Mouse (Mus musculus) neural tube, embryonic 11.5 days (tissue): ENCODE measurements around the gene Atf3. TPM values are rescaled to one million over a fixed set of nuclear protein-coding genes. Genes with fewer than 3 reads are reported as not detected.

Source experiments
- ATAC-seq: fragments of 200-750 bp; cut with Nextera tagmentation; 2 replicates; pipeline ENCODE4 v1.8.0; 2017; ENCODE audit warnings: moderate number of reproducible peaks, mild to moderate bottlenecking, moderate TSS enrichment, moderate library complexity; ENCODE audit not compliant: insufficient read depth, low FRiP score, low TSS enrichment
- DNase-seq: peaks from one replicate; pipeline ENCODE4 v3.0.0-alpha.2; 2015; ENCODE audit warnings: low spot score
- H3K27ac ChIP-seq: fragments of 300-500 bp; sonication (generic); 2 replicates; pipeline ENCODE4 v1.5.1; 2014; ENCODE audit warnings: low read depth, mild to moderate bottlenecking, low read length
- H3K27me3 ChIP-seq: fragments of 300-500 bp; sonication (generic); 2 replicates; pipeline ENCODE4 v1.6.1; 2014; ENCODE audit warnings: mild to moderate bottlenecking, low read length, mixed read lengths; ENCODE audit not compliant: control insufficient read depth, insufficient read depth
- H3K36me3 ChIP-seq: fragments of 300-500 bp; sonication (generic); 2 replicates; pipeline ENCODE4 v1.6.1; 2014; ENCODE audit warnings: mild to moderate bottlenecking, low read length, moderate library complexity, mixed read lengths; ENCODE audit not compliant: control insufficient read depth, insufficient read depth
- H3K4me1 ChIP-seq: fragments of 300-500 bp; sonication (generic); 2 replicates; pipeline ENCODE4 v1.6.1; 2014; ENCODE audit warnings: low read length, mixed read lengths; ENCODE audit not compliant: control insufficient read depth, insufficient read depth
- H3K4me2 ChIP-seq: fragments of 300-500 bp; sonication (generic); 2 replicates; pipeline ENCODE4 v1.6.1; 2014; ENCODE audit warnings: low read depth, mild to moderate bottlenecking, moderate library complexity
- H3K4me3 ChIP-seq: fragments of 300-500 bp; sonication (generic); 2 replicates; pipeline ENCODE4 v1.5.1; 2014; ENCODE audit warnings: low read depth, low read length
- H3K9ac ChIP-seq: fragments of 300-500 bp; sonication (generic); 2 replicates; pipeline ENCODE4 v1.6.1; 2014; ENCODE audit warnings: mild to moderate bottlenecking, low read length
- H3K9me3 ChIP-seq: fragments of 300-500 bp; sonication (generic); 2 replicates; pipeline ENCODE4 v1.6.1; 2016; ENCODE audit warnings: low read length; ENCODE audit not compliant: control insufficient read depth
- WGBS: fragments of 180-500 bp; shearing (Covaris S2); extraction: QIAGEN DNeasy Blood & Tissue Kit; methylation state at CpG from one replicate; pipeline ENCODE4 v1.1.7; 2014; 5-methylcytosine and 5-hydroxymethylcytosine counted together
- polyA plus RNA-seq: library from polyadenylated mRNA; unstranded; fragments of >200 nt; fragmentation: Nextera tagmentation; extraction: Ambion mirVana; gene quantifications from 2 replicates; pipeline ENCODE4 v1.2.1, GENCODE M21; 2014

Atf3 gene
- polyA plus RNA-seq, 1 experiment from 2014 or later, result 3.2 TPM

DNA sequence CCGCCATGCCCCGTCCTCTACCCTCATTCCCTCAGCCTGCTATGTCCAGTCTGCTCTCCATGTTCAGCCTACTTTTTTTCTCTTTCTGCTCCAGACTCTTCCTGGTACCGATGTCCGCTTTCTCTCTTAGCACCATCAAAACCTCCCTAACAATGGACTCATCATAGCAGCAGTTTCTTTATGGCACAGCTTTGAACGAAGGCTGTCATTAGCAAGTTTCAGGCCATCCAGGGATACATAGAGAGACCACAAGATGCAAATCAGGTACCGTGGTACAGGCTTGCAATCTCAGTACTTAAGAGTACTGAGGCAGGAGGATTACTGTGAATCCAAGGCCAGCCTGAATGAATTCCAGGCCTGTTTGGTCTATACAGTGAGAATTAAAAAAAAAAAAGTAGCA lies 25.1 kb downstream of the Atf3 start:
- H3K36me3 ChIP-seq, result no peaks in the 10 kb centered on the region
- H3K4me1 ChIP-seq, result no peaks in the 10 kb centered on the region
- no peak overlapping the region for H3K4me2 ChIP-seq
- 88% methylated on average over 6 of the region's 6 CpGs for WGBS
- ATAC-seq (no peak), DNase-seq (no peak)
- H3K9me3 ChIP-seq, result no peaks in the 10 kb centered on the region
- no peak overlapping the region for H3K27ac ChIP-seq
- no peaks in the 10 kb centered on the region for H3K27me3 ChIP-seq
- H3K9ac ChIP-seq, result no peak overlapping the region
- H3K4me3 ChIP-seq, result no peak overlapping the region

DNA sequence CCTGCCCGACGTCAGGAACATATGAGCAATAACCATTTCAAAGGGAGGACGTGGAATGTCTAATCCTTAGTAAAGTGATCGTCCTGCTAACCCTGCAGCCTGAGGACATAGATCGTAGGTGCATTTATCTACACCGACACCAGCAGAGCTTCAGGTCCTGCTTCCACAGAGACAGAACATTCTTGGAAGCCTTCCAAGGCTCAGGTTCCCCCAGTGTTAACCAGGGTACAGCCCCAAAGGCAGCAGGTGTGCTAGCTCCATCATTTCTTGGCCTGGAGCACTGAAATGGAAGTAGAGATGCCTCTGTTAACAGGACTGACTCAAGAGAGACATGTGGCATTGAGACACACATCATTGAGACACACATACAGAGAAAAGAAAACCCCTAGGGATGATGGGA lies 25.6 kb downstream of the Atf3 start:
- Histone ChIP-seq H3K9me3 (no peaks in the 10 kb centered on the region), H3K27ac (no peak overlapping the region), H3K4me2 (no peak overlapping the region), H3K4me1 (no peaks in the 10 kb centered on the region), H3K4me3 (no peak overlapping the region), H3K9ac (no peak overlapping the region), H3K27me3 (peaks cover 2% of the 10 kb centered on the region; the same call in 1 of the 2 replicates), H3K36me3 (no peaks in the 10 kb centered on the region)
- ATAC-seq (no peak), DNase-seq (no peak)
- 74% methylated on average over 6 of the region's 6 CpGs for WGBS

- Histone ChIP-seq H3K27ac (no peak overlapping the region), H3K4me2 (no peak overlapping the region), H3K9ac (no peak overlapping the region), H3K4me1 (peaks cover 8% of the 10 kb centered on the region; the same call in 1 of the 2 replicates), H3K36me3 (no peaks in the 10 kb centered on the region), H3K4me3 (no peak overlapping the region), H3K27me3 (peaks cover 25% of the 10 kb centered on the region), H3K9me3 (no peaks in the 10 kb centered on the region)
- ATAC-seq, result no peak
- WGBS, result 56% methylated on average over 6 of the region's 6 CpGs
- no peak for DNase-seq
Measured at GRCm38 (mm10) chr1:191189671-191190372, 28.0 kb downstream of the Atf3 start.

- ATAC-seq (no peak), DNase-seq (peak; percentile 24)
- Histone ChIP-seq H3K9ac (no peak overlapping the region), H3K9me3 (no peaks in the 10 kb centered on the region), H3K27ac (no peak overlapping the region), H3K4me2 (no peak overlapping the region), H3K27me3 (peaks cover 42% of the 10 kb centered on the region), H3K4me1 (peaks cover 19% of the 10 kb centered on the region; the same call in 1 of the 2 replicates), H3K4me3 (no peak overlapping the region), H3K36me3 (no peaks in the 10 kb centered on the region)
- WGBS, result 2% methylated on average over 7 of the region's 7 CpGs
Measured at GRCm38 (mm10) chr1:191186386-191186770, 31.5 kb downstream of the Atf3 start.

- Histone ChIP-seq H3K9ac (no peak overlapping the region), H3K4me2 (peak overlapping the region; percentile 86), H3K36me3 (no peaks in the 10 kb centered on the region), H3K9me3 (no peaks in the 10 kb centered on the region), H3K27ac (no peak overlapping the region), H3K4me1 (peaks cover 19% of the 10 kb centered on the region; the same call in 1 of the 2 replicates), H3K27me3 (peaks cover 45% of the 10 kb centered on the region), H3K4me3 (peak overlapping the region; percentile 40; the same call in 1 of the 2 replicates)
- ATAC-seq (no peak), DNase-seq (peak; percentile 42)
- WGBS, result 0% methylated on average over 16 of the region's 16 CpGs
Measured at GRCm38 (mm10) chr1:191185761-191186385, 32.0 kb downstream of the Atf3 start.

DNA sequence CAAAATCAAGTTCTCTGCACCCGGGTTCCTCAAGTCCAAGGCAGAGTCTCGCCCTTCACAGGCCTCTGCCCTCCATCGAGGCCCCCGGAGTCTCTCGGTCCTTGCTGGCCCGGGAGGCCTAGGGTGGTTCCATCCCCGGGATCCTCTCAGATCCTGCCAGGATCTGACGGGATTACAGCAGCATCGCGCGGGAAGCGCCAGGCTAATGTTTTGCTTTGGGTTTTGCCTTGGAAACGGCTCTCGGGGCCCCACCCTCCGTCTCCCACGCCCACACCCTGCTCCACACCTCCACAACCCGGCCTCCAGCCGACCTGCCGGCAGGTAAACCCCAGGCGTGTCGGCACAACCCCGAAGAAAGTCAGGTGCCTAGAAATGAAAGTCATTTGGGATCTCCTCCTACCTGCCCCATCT lies 33.0 kb downstream of the Atf3 start:
- Histone ChIP-seq H3K36me3 (no peaks in the 10 kb centered on the region), H3K9ac (peak overlapping the region; percentile 6; the same call in 1 of the 2 replicates), H3K4me3 (peak overlapping the region; percentile 40), H3K27ac (no peak overlapping the region), H3K27me3 (peaks cover 47% of the 10 kb centered on the region), H3K9me3 (no peaks in the 10 kb centered on the region), H3K4me2 (peak overlapping the region; percentile 86), H3K4me1 (peaks cover 19% of the 10 kb centered on the region; the same call in 1 of the 2 replicates)
- no peak for ATAC-seq
- 1% methylated on average over 22 of the region's 22 CpGs for WGBS
- DNase-seq, result peak; percentile 44

GRCm38 (mm10) chr1:191184066-191184815 lies 33.6 kb downstream of the Atf3 start:
- Histone ChIP-seq H3K4me3 (peak overlapping the region; percentile 40), H3K27me3 (peaks cover 47% of the 10 kb centered on the region), H3K9ac (peak overlapping the region; percentile 6; the same call in 1 of the 2 replicates), H3K36me3 (no peaks in the 10 kb centered on the region), H3K4me1 (peaks cover 19% of the 10 kb centered on the region; the same call in 1 of the 2 replicates), H3K27ac (no peak overlapping the region), H3K4me2 (peak overlapping the region; percentile 86), H3K9me3 (no peaks in the 10 kb centered on the region)
- DNase-seq (peak; percentile 57), ATAC-seq (no peak)
- WGBS, result 1% methylated on average over 42 of the region's 42 CpGs

GRCm38 (mm10) chr1:191183163-191184065 lies 34.4 kb downstream of the Atf3 start:
- DNase-seq (peak; percentile 82), ATAC-seq (peak; percentile 77)
- no peaks in the 10 kb centered on the region for H3K9me3 ChIP-seq
- no peak overlapping the region for H3K27ac ChIP-seq
- H3K4me2 ChIP-seq, result peak overlapping the region; percentile 86
- peaks cover 19% of the 10 kb centered on the region; the same call in 1 of the 2 replicates for H3K4me1 ChIP-seq
- H3K4me3 ChIP-seq, result peak overlapping the region; percentile 40
- H3K9ac ChIP-seq, result 0 out of 2 replicates have a peak overlapping the region, but pooled peaks have one; percentile 1
- peaks cover 47% of the 10 kb centered on the region for H3K27me3 ChIP-seq
- no peaks in the 10 kb centered on the region for H3K36me3 ChIP-seq
- under 1% methylated on average over 67 of the region's 67 CpGs for WGBS
